Mouse (Mus musculus) liver, adult 2 months (tissue): ENCODE measurements around the gene Syn3.

Experiments used
- CTCF ChIP-seq: fragments of 200-500 bp; IDR thresholded peaks from 2 replicates; pipeline ENCODE4 v1.5.1; 2011; ENCODE audit warnings: low read depth, low read length, control low read depth
- POLR2A ChIP-seq: fragments of 200-500 bp; IDR thresholded peaks from 2 replicates; pipeline ENCODE4 v1.6.1; 2011; ENCODE audit warnings: low read length, control low read depth; ENCODE audit not compliant: insufficient read depth; ENCODE audit errors: extremely low read depth

DNA sequence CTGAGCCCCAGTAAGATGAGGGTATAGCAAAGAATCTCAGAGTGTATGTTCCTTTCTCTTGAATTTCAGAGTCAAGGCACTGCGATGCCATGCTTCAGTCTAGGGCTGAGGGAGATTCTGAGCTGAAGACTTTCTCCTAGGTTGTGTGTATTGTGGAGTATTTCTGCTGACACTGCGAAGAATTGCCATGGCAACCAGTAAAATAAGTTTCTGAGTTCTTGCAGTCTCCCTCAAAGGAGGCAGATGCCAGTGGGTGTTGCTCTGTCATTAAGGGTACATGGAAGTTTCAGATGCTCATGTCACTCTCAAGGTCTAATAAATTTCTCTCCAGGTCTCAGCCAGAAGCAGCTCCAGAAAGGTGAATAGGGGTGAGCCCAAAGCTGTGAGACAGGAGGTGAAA, 3.4 kb upstream of the Syn3 start:
- TF ChIP-seq POLR2A (no peak), CTCF (no peak)
